Comparison of ENCODE assay signal across 9 mouse cellular contexts in the genomic region with DNA sequence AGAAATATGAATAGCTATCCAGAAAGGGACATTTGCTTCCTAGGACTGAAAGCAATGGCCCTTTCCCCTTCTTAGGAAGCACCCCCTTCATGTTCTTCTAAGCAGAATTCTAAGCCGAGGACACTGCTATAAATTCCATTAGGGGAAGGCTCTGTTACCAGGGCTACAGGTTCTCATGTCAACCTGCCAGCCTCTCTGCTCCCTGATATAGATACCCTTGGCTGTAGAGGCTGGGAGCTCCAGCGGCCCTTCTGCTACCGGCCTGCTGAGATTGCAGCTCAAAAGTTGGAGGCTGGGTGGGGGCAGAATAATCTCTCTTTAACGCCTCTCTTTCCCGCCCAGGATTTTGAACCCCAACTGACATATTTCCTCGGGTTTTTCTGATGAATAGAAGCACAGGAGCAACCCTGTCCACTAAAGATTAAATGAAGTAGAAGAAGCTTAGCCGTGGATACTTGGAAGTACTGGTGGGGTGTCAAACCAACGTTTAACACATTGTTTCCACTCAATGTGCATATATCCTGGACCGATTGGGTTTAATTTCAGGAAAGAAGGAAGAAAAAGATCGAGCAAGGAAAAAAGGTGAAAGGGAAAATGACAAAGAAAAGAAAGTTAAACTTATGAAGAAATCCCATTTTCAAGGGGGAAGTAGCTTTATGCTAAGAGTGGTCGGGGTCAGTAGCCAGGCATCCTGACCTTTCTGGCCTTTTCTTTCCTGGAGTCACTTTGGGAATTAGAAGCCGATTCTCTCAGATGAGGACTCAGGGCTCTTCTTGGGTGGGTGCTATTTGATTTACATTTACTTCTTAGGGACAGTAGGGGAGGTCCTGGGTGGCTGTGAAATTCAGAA. TPM values are rescaled to one million over a fixed set of nuclear protein-coding genes. Genes with fewer than 3 reads are reported as not detected.
DNase-seq lines count a peak whose midpoint lies in the region; ATAC-seq lines count a peak whose summit lies in the region.
"Had no signal": no experiment of that assay in that cellular context is flagged by ENCODE, and none has a peak within 500 bp of the region (broad histone marks: within the 10 kb centered on the region; RNA-seq: fewer than 3 reads in every experiment).

No protein-coding gene starts in this region.

- no peak overlapping the region for H3K4me3 ChIP-seq in embryonic facial prominence, embryonic 11.5 days (ENCODE audit: low read depth, low read length)
- no peak overlapping the region for H3K4me3 ChIP-seq in hindbrain, embryonic 15.5 days

- H3K27me3 ChIP-seq in embryonic facial prominence, embryonic 11.5 days (ENCODE audit: control insufficient read depth, insufficient read depth, low read length): peaks cover 7% of the 10 kb centered on the region; the same call in 1 of the 2 replicates
- no peaks in the 10 kb centered on the region for H3K27me3 ChIP-seq in hindbrain, embryonic 15.5 days

- no peaks in the 10 kb centered on the region for H3K9me3 ChIP-seq in embryonic facial prominence, embryonic 11.5 days (replicated peaks; ENCODE audit: control insufficient read depth, low read length)
- no peaks in the 10 kb centered on the region for H3K9me3 ChIP-seq in hindbrain, embryonic 15.5 days

- H3K4me1 ChIP-seq in embryonic facial prominence, embryonic 11.5 days (ENCODE audit: control insufficient read depth, insufficient read depth, low read length): peaks cover 2% of the 10 kb centered on the region; the same call in 1 of the 2 replicates
- peaks cover 69% of the 10 kb centered on the region for H3K4me1 ChIP-seq in hindbrain, embryonic 15.5 days (replicated peaks)

- H3K9ac ChIP-seq in embryonic facial prominence, embryonic 11.5 days (replicated peaks; ENCODE audit: low read length): no peak overlapping the region; the same call in 1 of the 2 replicates
- H3K9ac ChIP-seq in hindbrain, embryonic 15.5 days: no peak overlapping the region

- 7% methylated on average over 12 of the region's 12 CpGs for WGBS in embryonic facial prominence, embryonic 11.5 days
- 13% methylated on average over 12 of the region's 12 CpGs for WGBS in hindbrain, embryonic 15.5 days

- H3K27ac ChIP-seq in embryonic facial prominence, embryonic 11.5 days (replicated peaks; ENCODE audit: low read depth, low read length): no peak overlapping the region
- peak overlapping the region; percentile 65 for H3K27ac ChIP-seq in hindbrain, embryonic 15.5 days (replicated peaks)

- no peak for ATAC-seq in embryonic facial prominence, embryonic 11.5 days (replicated peaks; ENCODE audit: insufficient number of reproducible peaks, low FRiP score, low TSS enrichment, low read depth)
- ATAC-seq in hindbrain, embryonic 15.5 days (ENCODE audit: low FRiP score, low read depth): no peak
- ATAC-seq in cerebellum, adult (ENCODE audit: insufficient number of reproducible peaks, low FRiP score, low TSS enrichment): no peak

- H3K4me2 ChIP-seq in embryonic facial prominence, embryonic 11.5 days (ENCODE audit: low read depth, low read length): peak overlapping the region; percentile 25
- H3K4me2 ChIP-seq in hindbrain, embryonic 15.5 days: peak overlapping the region; percentile 74

- H3K36me3 ChIP-seq in embryonic facial prominence, embryonic 11.5 days (replicated peaks; ENCODE audit: control insufficient read depth, insufficient read depth, low read depth, low read length): no peaks in the 10 kb centered on the region
- H3K36me3 ChIP-seq in hindbrain, embryonic 15.5 days: no peaks in the 10 kb centered on the region

- DNase-seq in layer of hippocampus, postnatal 14 days (ENCODE audit: low spot score in 2 of 2): peak; percentile 56 to 57
- DNase-seq in layer of hippocampus, adult 8-10 months (ENCODE audit: low spot score in 2 of 2): no peak
- DNase-seq in embryonic facial prominence, embryonic 11.5 days (ENCODE audit: low spot score): peak; percentile 45
- peak; percentile 35 for DNase-seq in right cerebral cortex, postnatal 25 days
- no peak for DNase-seq in urinary bladder, adult 18-20 months (ENCODE audit: low spot score in 2 of 2)
- DNase-seq: gastrocnemius, postnatal 36 days; kidney, postnatal 4 days had no signal

RNA-seq across cellular contexts. Expression of a gene that starts 8.5 kb away (rescaled TPM):
- total RNA-seq in layer of hippocampus, postnatal 14 days (2021): 100 to 1,000 TPM; 100 to 110 TPM
- 10 to 100 TPM; 75.7 to 85.1 (median 81.4) TPM for total RNA-seq in layer of hippocampus, adult 8-10 months (2022)
- polyA plus RNA-seq in embryonic facial prominence, embryonic 11.5 days (2014; fragmentation: Nextera tagmentation; extraction: Ambion mirVana): 56.1 and 57.3 TPM in 2 replicates
- 51.8 and 57.4 TPM in 2 replicates for polyA plus RNA-seq in hindbrain, embryonic 15.5 days (2015; fragmentation: Nextera tagmentation; extraction: Ambion mirVana)

Comparison
In these comparisons a context has a peak if more than half of its experiments do, and no peak if none do; other contexts are left out.
1. DNase-seq: peak in layer of hippocampus, postnatal 14 days (2 of 2), embryonic facial prominence, embryonic 11.5 days (single experiment) and right cerebral cortex, postnatal 25 days (single experiment); none in layer of hippocampus, adult 8-10 months (0 of 2) and urinary bladder, adult 18-20 months (0 of 2).